Mouse (Mus musculus) testis, adult 10 weeks (tissue): ENCODE data around the gene Vpreb2. TPM values are rescaled to one million over a fixed set of nuclear protein-coding genes. Genes with fewer than 3 reads are reported as not detected.

Experiments
- polyA plus RNA-seq: library from polyadenylated mRNA; stranded (reverse); fragments of 350-450 nt; fragmentation: Illumina TruSeq; extraction: RNeasy Lipid Tissue Mini Kit (QIAGEN cat#74804); gene quantifications from one replicate; pipeline ENCODE4 v1.2.3, GENCODE M21; 2014; ENCODE audit warnings: low read depth, low replicate concordance

Gene Vpreb2
- not detected for polyA plus RNA-seq

DNA sequence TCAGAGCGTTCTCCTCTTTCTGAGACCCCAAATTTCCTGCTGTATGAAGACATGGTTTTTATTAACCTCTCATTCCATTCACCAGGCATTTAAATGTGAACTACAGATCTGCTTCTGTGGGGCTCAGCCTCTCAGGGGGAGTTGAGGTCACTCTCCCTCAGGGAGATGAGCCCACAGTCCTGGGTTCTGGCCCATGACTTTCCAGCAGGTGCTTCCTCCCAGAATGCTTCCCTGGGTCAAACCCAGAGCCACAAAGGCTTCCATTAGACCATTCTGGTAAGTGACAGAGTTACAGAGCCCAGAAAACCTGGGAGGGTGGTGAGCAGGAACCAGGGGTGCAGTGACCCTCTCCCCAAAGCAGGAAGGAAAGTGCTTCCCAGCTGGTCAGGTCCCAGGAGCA is at the start of gene Vpreb2:
Gene Vpreb2, plus strand, starts transcription at position 301 of the 400 bp plus-strand sequence.

Other genes starting within 250 kb of the Vpreb2 start
- gene Med15, start 247.5 kb upstream of the Vpreb2 start, polyA plus RNA-seq = 9.5 TPM
- 4.0 TPM for gene Klhl22, start 220.8 kb upstream of the Vpreb2 start, polyA plus RNA-seq
- not detected for gene Scarf2, start 183.1 kb upstream of the Vpreb2 start, polyA plus RNA-seq
- 1.3 TPM for gene B830017H08Rik, start 147.3 kb upstream of the Vpreb2 start, polyA plus RNA-seq
- gene Car15, start 142.1 kb upstream of the Vpreb2 start, polyA plus RNA-seq = 0.80 TPM
- 0.21 TPM for gene Gm20518, start 88.8 kb upstream of the Vpreb2 start, polyA plus RNA-seq
- 14.2 TPM for gene Tssk1, start 86.2 kb upstream of the Vpreb2 start, polyA plus RNA-seq
- gene Dgcr2, start 81.9 kb upstream of the Vpreb2 start, polyA plus RNA-seq = 23.1 TPM
- gene Tssk2, start 81.8 kb upstream of the Vpreb2 start, polyA plus RNA-seq = 76.7 TPM
- gene Ess2, start 69.1 kb upstream of the Vpreb2 start, polyA plus RNA-seq = 4.6 TPM
- gene Gsc2, start 65.4 kb upstream of the Vpreb2 start, polyA plus RNA-seq = not detected
- gene Slc25a1, start 52.2 kb upstream of the Vpreb2 start, polyA plus RNA-seq = 11.0 TPM
- gene Dgcr6, start 72.4 kb downstream of the Vpreb2 start, polyA plus RNA-seq = 27.1 TPM
- 0.10 TPM for gene Prodh, start 109.8 kb downstream of the Vpreb2 start, polyA plus RNA-seq
- gene Rtn4r, start 147.2 kb downstream of the Vpreb2 start, polyA plus RNA-seq = not detected
- gene Ccdc188, start 237.5 kb downstream of the Vpreb2 start, polyA plus RNA-seq = 1.6 TPM